Mouse (Mus musculus) bone marrow macrophage, adult 2 months (primary cell): ENCODE results near the gene Tedc1.

Experiments used
- CTCF ChIP-seq: IDR thresholded peaks from 2 replicates; pipeline ENCODE4 v1.5.1; 2012; ENCODE audit warnings: low read depth, mild to moderate bottlenecking, low read length, moderate library complexity
- POLR2A ChIP-seq: IDR thresholded peaks from 2 replicates; pipeline ENCODE4 v1.6.1; 2012; ENCODE audit warnings: mild to moderate bottlenecking, low read depth, low read length, borderline replicate concordance

- TF ChIP-seq CTCF (no peak), POLR2A (no peak)
These were observed 31.5 kb upstream of the Tedc1 start for GRCm38 (mm10) chr12:113124726-113125125.
